Mouse (Mus musculus) embryonic facial prominence, embryonic 10.5 days (tissue): ENCODE results near the gene Tmpo. TPM values are rescaled to one million over a fixed set of nuclear protein-coding genes. Genes with fewer than 3 reads are reported as not detected.
A peak's percentile ranks its signal among the peaks of the same experiment; 100 is the strongest.

Experiments used
- DNase-seq: peaks from one replicate; pipeline ENCODE4 v3.0.0-alpha.2; 2017; ENCODE audit warnings: low spot score
- H3K27ac ChIP-seq: fragments of 300-500 bp; sonication (generic); replicated peaks from 2 replicates; pipeline ENCODE4 v1.5.1; 2016; ENCODE audit warnings: mild to moderate bottlenecking
- H3K27me3 ChIP-seq: fragments of 300-500 bp; sonication (generic); replicated peaks from 2 replicates; pipeline ENCODE4 v1.6.1; 2016; ENCODE audit warnings: low read depth, mild to moderate bottlenecking; ENCODE audit not compliant: poor library complexity, severe bottlenecking
- H3K36me3 ChIP-seq: fragments of 300-500 bp; sonication (generic); replicated peaks from 2 replicates; pipeline ENCODE4 v1.6.1; 2016; ENCODE audit warnings: mild to moderate bottlenecking, moderate library complexity
- H3K4me1 ChIP-seq: fragments of 300-500 bp; sonication (generic); 2 replicates; pipeline ENCODE4 v1.6.1; 2016
- H3K4me3 ChIP-seq: fragments of 300-500 bp; sonication (generic); 2 replicates; pipeline ENCODE4 v1.5.1; 2016; ENCODE audit warnings: mild to moderate bottlenecking, moderate library complexity
- H3K9me3 ChIP-seq: fragments of 300-500 bp; sonication (generic); 2 replicates; pipeline ENCODE4 v1.6.1; 2016; ENCODE audit warnings: mild to moderate bottlenecking
- WGBS: fragments of 180-500 bp; shearing (Covaris S2); methylation state at CpG from one replicate; pipeline ENCODE4 v1.1.7; 2016; 5-methylcytosine and 5-hydroxymethylcytosine counted together
- polyA plus RNA-seq: library from polyadenylated mRNA; unstranded; fragments of >200 nt; fragmentation: Nextera tagmentation; extraction: Ambion mirVana; gene quantifications from 2 replicates; pipeline ENCODE4 v1.2.1, GENCODE M21; 2016

Tmpo gene
- polyA plus RNA-seq, 1 experiment from 2014 or later = 265 TPM

DNA sequence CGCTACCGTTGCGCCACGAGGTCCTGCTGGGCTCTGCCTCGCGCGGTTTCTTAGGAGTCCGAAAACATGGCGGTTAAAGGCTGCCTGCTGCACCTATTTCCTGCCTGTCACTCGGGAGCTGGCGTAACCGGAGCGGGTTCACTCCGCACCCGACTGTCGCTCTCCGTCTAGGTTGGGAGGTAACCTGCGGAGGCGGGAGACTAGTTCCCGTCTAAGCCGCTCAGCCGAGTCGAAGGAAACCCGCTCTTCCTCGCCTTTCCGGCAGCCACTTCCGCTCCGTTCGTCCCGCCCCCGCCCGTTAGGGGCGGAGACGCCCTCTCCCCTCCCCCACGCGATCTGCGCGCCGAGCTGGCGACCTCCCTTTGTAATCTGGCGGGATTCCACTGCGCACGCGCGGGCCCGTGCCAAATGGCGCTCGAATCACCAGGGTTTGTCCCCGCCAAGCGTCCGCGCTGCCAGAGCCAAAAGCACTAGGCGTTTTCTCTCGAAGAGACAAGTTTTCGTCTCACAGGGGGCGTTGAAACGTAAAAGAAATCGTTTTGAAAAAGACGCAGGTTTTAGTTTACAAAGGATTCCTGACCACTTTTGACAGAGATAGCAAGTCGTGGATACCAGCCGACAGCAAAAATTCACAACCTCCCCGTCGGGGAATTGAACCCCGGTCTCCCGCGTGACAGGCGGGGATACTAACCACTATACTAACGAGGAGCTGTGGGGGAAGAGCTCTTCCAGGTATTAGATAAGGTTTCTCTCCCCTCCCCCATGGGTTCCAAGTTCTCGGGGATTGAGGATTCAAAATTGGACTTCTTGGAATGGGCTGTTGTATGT lies 560 bp upstream of the Tmpo start:
- DNase-seq = peak; percentile 99
- Histone ChIP-seq H3K4me3 (peak overlapping the region; percentile 60), H3K4me1 (peaks cover 23% of the 10 kb centered on the region), H3K27me3 (no peaks in the 10 kb centered on the region), H3K9me3 (no peaks in the 10 kb centered on the region), H3K27ac (peak overlapping the region; percentile 95), H3K36me3 (no peaks in the 10 kb centered on the region)
- under 1% methylated on average over 69 of the region's 69 CpGs for WGBS

DNA sequence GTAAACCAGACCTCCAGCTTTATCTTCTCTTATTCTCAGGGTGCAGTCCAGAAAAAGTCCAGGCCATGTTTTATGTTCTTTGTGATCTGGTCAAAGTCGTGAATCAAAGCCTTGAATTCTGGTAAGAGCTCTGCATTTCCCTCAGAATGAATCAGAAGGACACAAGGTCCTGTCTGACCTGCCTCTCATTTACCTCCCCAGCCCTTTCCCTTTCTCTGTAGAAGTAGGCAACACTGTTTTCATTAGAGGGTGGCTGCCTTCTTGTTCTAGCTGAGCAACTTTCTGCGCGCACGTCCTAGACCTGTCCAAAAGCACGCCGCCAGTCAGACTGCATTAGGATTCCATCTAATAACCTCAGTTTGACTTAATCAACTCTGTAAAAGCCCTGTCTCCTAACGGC lies 814 bp downstream of the Tmpo start:
- peak overlapping the region; percentile 95 for H3K27ac ChIP-seq
- H3K9me3 ChIP-seq = no peaks in the 10 kb centered on the region
- H3K4me1 ChIP-seq = peaks cover 23% of the 10 kb centered on the region
- peak; percentile 44 for DNase-seq
- 28% methylated on average over 7 of the region's 7 CpGs for WGBS
- peak overlapping the region; percentile 60 for H3K4me3 ChIP-seq
- H3K27me3 ChIP-seq = no peaks in the 10 kb centered on the region
- H3K36me3 ChIP-seq = no peaks in the 10 kb centered on the region

- H3K4me1 ChIP-seq = peaks cover 23% of the 10 kb centered on the region
- no peaks in the 10 kb centered on the region for H3K36me3 ChIP-seq
- 90% methylated on average over 2 of the region's 2 CpGs for WGBS
- peak overlapping the region; percentile 95 for H3K27ac ChIP-seq
- DNase-seq = no peak
- H3K4me3 ChIP-seq = peak overlapping the region; percentile 60
- no peaks in the 10 kb centered on the region for H3K9me3 ChIP-seq
- no peaks in the 10 kb centered on the region for H3K27me3 ChIP-seq
Measured at GRCm38 (mm10) chr10:91179834-91180233, 1.3 kb downstream of the Tmpo start.

- no peak overlapping the region for H3K4me3 ChIP-seq
- H3K27ac ChIP-seq = no peak overlapping the region
- no peaks in the 10 kb centered on the region for H3K9me3 ChIP-seq
- no peaks in the 10 kb centered on the region for H3K36me3 ChIP-seq
- WGBS = 48% methylated on average over 4 of the region's 4 CpGs
- H3K4me1 ChIP-seq = peaks cover 7% of the 10 kb centered on the region
- DNase-seq = no peak
- H3K27me3 ChIP-seq = no peaks in the 10 kb centered on the region
Measured at GRCm38 (mm10) chr10:91177201-91177600, 3.9 kb downstream of the Tmpo start.

GRCm38 (mm10) chr10:91172329-91173100 lies 8.6 kb downstream of the Tmpo start:
- H3K4me3 ChIP-seq = peak overlapping the region; percentile 96
- WGBS = 87% methylated on average over 14 of the region's 14 CpGs

DNA sequence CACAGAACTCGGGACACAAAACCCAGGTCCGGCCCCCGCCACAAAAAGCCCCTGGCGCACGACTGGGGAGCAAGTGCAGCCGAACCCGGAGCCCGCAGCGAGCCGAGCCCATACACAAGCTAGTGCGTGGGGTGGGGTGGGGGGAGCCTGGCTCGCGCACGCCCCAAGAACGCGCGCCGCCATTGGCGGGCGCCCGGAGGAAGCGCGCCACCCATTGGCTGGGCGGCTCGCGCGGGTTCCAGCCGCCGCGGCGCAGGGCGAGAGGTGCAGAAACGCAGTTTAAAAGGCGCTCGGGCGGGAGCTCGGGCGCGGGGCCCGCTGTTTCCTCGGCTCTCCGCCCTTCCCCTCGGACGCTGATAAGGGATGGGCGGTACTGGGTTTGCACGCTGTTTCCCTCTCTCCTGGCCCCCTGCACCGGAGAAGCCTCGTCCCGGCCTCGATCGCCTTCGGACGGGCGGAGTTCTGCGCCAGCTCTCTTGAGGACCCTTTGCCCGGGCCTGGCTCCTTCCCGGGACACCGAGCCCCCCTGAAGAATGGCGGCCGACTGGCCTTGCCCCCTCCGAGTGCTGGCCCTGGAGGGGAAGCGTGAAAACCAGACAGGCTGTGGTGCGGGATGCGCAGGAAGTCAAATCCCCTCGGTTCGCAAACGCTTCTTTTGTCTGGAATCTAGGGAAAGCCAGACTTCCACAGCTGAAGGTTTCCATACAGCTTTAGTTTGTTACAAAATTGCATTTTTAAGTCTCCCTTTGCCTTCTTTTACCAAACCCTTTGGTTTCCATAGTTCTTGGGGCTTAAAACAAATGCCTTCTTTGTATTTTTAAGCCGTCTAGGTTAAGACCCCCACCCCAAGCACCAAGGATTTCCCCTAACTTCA lies 9.4 kb downstream of the Tmpo start:
- Histone ChIP-seq H3K27ac (peak overlapping the region; percentile 100), H3K36me3 (peaks cover 23% of the 10 kb centered on the region), H3K4me3 (peak overlapping the region; percentile 96), H3K9me3 (no peaks in the 10 kb centered on the region), H3K27me3 (no peaks in the 10 kb centered on the region), H3K4me1 (peaks cover 28% of the 10 kb centered on the region)
- WGBS = under 1% methylated on average over 68 of the region's 68 CpGs
- DNase-seq = peak; percentile 96

More at GRCm38 (mm10) chr10:91172329-91173100, 8.6 kb downstream of the Tmpo start:
- no peak for DNase-seq
- no peaks in the 10 kb centered on the region for H3K27me3 ChIP-seq
- H3K9me3 ChIP-seq = no peaks in the 10 kb centered on the region
- peak overlapping the region; percentile 100 for H3K27ac ChIP-seq
- peaks cover 16% of the 10 kb centered on the region for H3K36me3 ChIP-seq
- H3K4me1 ChIP-seq = peaks cover 20% of the 10 kb centered on the region

GRCm38 (mm10) chr10:91171041-91171440 lies 10.1 kb downstream of the Tmpo start:
- H3K36me3 ChIP-seq = peaks cover 29% of the 10 kb centered on the region
- under 1% methylated on average over 59 of the region's 59 CpGs for WGBS
- no peaks in the 10 kb centered on the region for H3K27me3 ChIP-seq
- no peak for DNase-seq
- peak overlapping the region; percentile 96 for H3K4me3 ChIP-seq
- no peaks in the 10 kb centered on the region for H3K9me3 ChIP-seq
- H3K27ac ChIP-seq = peak overlapping the region; percentile 100
- H3K4me1 ChIP-seq = peaks cover 28% of the 10 kb centered on the region

DNA sequence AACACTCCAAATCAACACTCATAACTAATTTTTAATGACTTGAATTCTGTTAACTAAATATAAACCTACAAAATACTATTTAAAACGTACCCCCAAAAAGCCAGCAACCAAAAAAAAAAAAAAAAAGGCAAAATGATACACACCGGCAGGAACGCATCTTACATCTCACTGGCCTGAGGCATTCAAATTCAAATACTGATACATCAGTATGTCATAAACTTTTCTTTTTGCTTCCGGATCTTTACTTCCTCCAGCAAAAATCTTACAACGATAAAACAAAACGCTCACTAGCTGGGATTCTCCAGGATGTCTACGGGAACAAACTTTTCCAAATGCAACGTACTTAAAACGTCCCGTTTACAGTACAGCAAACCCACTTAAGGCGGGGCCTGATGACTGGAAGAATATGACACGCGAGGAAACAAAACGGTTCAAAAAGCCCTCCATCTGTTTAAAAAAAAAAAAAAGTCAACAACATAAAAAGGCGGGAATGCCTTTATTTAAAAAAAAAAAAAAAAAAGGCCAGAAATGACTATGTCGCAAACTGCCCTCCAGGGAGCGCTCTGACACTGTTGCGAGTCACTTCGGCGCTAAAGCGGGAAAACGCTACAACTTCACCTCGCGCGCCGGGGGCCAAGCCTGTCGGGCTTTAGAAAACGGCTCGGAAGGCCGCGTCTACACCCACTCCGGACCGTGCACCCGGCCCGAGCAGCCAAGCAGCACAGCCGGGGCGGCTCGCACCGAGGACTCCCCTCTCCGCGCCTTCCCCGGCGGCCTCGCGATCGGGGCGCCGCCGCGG lies 10.8 kb downstream of the Tmpo start:
- under 1% methylated on average over 50 of the region's 50 CpGs for WGBS
- H3K36me3 ChIP-seq = peaks cover 36% of the 10 kb centered on the region
- no peaks in the 10 kb centered on the region for H3K27me3 ChIP-seq
- no peaks in the 10 kb centered on the region for H3K9me3 ChIP-seq
- H3K4me1 ChIP-seq = peaks cover 28% of the 10 kb centered on the region
- H3K27ac ChIP-seq = peak overlapping the region; percentile 100
- peak overlapping the region; percentile 96 for H3K4me3 ChIP-seq
- peak; percentile 90 for DNase-seq

- Histone ChIP-seq H3K4me3 (peak overlapping the region; percentile 96), H3K36me3 (peaks cover 44% of the 10 kb centered on the region), H3K9me3 (no peaks in the 10 kb centered on the region), H3K4me1 (peaks cover 28% of the 10 kb centered on the region), H3K27me3 (no peaks in the 10 kb centered on the region), H3K27ac (peak overlapping the region; percentile 100)
- WGBS = 49% methylated on average over 17 of the region's 17 CpGs
- DNase-seq = no peak
Measured at GRCm38 (mm10) chr10:91169414-91170065, 11.6 kb downstream of the Tmpo start.

- no peaks in the 10 kb centered on the region for H3K9me3 ChIP-seq
- WGBS = 72% methylated on average over 7 of the region's 7 CpGs
- no peak overlapping the region for H3K27ac ChIP-seq
- H3K4me3 ChIP-seq = peak overlapping the region; percentile 96
- no peak for DNase-seq
- H3K4me1 ChIP-seq = peaks cover 28% of the 10 kb centered on the region
- H3K27me3 ChIP-seq = no peaks in the 10 kb centered on the region
- H3K36me3 ChIP-seq = peaks cover 66% of the 10 kb centered on the region
Measured at GRCm38 (mm10) chr10:91167352-91167751, 13.8 kb downstream of the Tmpo start.

DNA sequence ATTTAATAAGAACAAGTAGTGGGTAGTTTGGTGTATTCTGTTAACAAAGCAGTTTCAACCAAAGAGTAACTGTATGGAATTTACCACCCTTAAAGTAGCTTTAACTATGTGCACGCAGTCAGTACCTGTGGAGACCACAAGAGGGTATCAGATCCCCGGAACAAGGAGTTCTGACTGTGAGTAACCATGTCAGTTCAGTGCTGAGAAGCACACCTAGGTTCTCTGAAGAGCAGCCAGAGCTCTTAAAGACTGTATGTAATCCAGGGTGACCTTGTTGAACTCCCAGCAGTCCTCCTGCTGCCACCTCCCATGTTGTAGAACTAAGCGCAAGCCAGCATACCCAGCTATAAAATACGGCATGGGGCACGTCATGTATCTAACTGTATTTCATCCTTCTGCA lies 14.2 kb downstream of the Tmpo start:
- DNase-seq = peak; percentile 58
- Histone ChIP-seq H3K4me1 (peaks cover 28% of the 10 kb centered on the region), H3K4me3 (peak overlapping the region; percentile 96), H3K9me3 (no peaks in the 10 kb centered on the region), H3K27ac (no peak overlapping the region), H3K27me3 (no peaks in the 10 kb centered on the region), H3K36me3 (peaks cover 70% of the 10 kb centered on the region)
- WGBS = 69% methylated on average over 5 of the region's 5 CpGs
